Mouse (Mus musculus): ENCODE data around the gene Eda.

GRCm38 (mm10) chrX:99975985-99976924, 849 bp downstream of the Eda start:
- no peak for TF ChIP-seq GABPA (IDR thresholded peaks at IDR 0.05; ENCODE audit: insufficient replicate concordance, low read depth, low read length)
- no peak for TF ChIP-seq CTCF (conservative IDR thresholded peaks at IDR 0.05 in 1 of 2, IDR thresholded peaks at IDR 0.05 in 1 of 2; ENCODE audit: low read depth in 2 of 2, low read length in 2 of 2)

All from CH12.LX (cell line).